Mouse (Mus musculus) stomach, embryonic 14.5 days (tissue): ENCODE measurements around the gene Abca4. TPM values are rescaled to one million over a fixed set of nuclear protein-coding genes. Genes with fewer than 3 reads are reported as not detected.
"Not testable (repeated sequence)": the region's sequence is repeated elsewhere in the genome, so short reads cannot be mapped to it uniquely, and the experiment has no call there.

Experiments used
- ATAC-seq: fragments of 200-750 bp; cut with Nextera tagmentation; 2 replicates; pipeline ENCODE4 v1.8.0; 2017; ENCODE audit warnings: low read depth, moderate TSS enrichment; ENCODE audit not compliant: insufficient number of reproducible peaks, insufficient read depth, low FRiP score
- H3K27ac ChIP-seq: fragments of 300-500 bp; sonication (generic); 2 replicates; pipeline ENCODE4 v1.5.1; 2014; ENCODE audit warnings: mild to moderate bottlenecking, low read length, moderate library complexity, mixed read lengths
- H3K27me3 ChIP-seq: fragments of 300-500 bp; sonication (generic); 2 replicates; pipeline ENCODE4 v1.6.1; 2014; ENCODE audit warnings: low read length, control low read depth, mixed read lengths; ENCODE audit not compliant: control insufficient read depth, insufficient read depth
- H3K36me3 ChIP-seq: fragments of 300-500 bp; sonication (generic); 2 replicates; pipeline ENCODE4 v1.6.1; 2014; ENCODE audit warnings: mild to moderate bottlenecking, control low read depth, low read length, moderate library complexity, mixed read lengths; ENCODE audit not compliant: control insufficient read depth, insufficient read depth
- H3K4me1 ChIP-seq: fragments of 300-500 bp; sonication (generic); 2 replicates; pipeline ENCODE4 v1.6.1; 2014; ENCODE audit warnings: low read length, control low read depth, mixed read lengths; ENCODE audit not compliant: control insufficient read depth, insufficient read depth
- H3K4me2 ChIP-seq: fragments of 300-500 bp; sonication (generic); replicated peaks from 2 replicates; pipeline ENCODE4 v1.6.1; 2014; ENCODE audit warnings: low read depth, low read length, control low read depth
- H3K4me3 ChIP-seq: fragments of 300-500 bp; sonication (generic); 2 replicates; pipeline ENCODE4 v1.5.1; 2014; ENCODE audit warnings: low read depth, low read length, control low read depth
- H3K9ac ChIP-seq: fragments of 300-500 bp; sonication (generic); replicated peaks from 2 replicates; pipeline ENCODE4 v1.6.1; 2014; ENCODE audit warnings: low read depth, mild to moderate bottlenecking, control low read depth, low read length, moderate library complexity, mixed read lengths
- H3K9me3 ChIP-seq: fragments of 300-500 bp; sonication (generic); 2 replicates; pipeline ENCODE4 v1.6.1; 2016; ENCODE audit warnings: low read depth, low read length, control low read depth; ENCODE audit not compliant: control insufficient read depth
- WGBS: fragments of 180-500 bp; shearing (Covaris S2); extraction: QIAGEN DNeasy Blood & Tissue Kit; methylation state at CpG from one replicate; pipeline ENCODE4 v1.1.7; 2014; 5-methylcytosine and 5-hydroxymethylcytosine counted together
- polyA plus RNA-seq: library from polyadenylated mRNA; unstranded; fragments of >200 nt; fragmentation: Nextera tagmentation; extraction: Ambion mirVana; gene quantifications from 2 replicates; pipeline ENCODE4 v1.2.1, GENCODE M21; 2014

The Abca4 gene
- polyA plus RNA-seq, 1 experiment from 2014 or later = 0.67 TPM

GRCm38 (mm10) chr3:122064556-122065410 is 20.5 kb downstream of the Abca4 start:
- 56% methylated on average over 13 of the region's 13 CpGs for WGBS
- Histone ChIP-seq H3K4me1 (no peaks in the 10 kb centered on the region), H3K9me3 (no peaks in the 10 kb centered on the region), H3K4me2 (no peak overlapping the region), H3K27ac (no peak overlapping the region), H3K36me3 (no peaks in the 10 kb centered on the region), H3K4me3 (no peak overlapping the region), H3K27me3 (no peaks in the 10 kb centered on the region), H3K9ac (no peak overlapping the region)
- no peak for ATAC-seq

- Histone ChIP-seq H3K4me2 (no peak overlapping the region), H3K4me3 (no peak overlapping the region), H3K9me3 (no peaks in the 10 kb centered on the region), H3K36me3 (no peaks in the 10 kb centered on the region), H3K27me3 (no peaks in the 10 kb centered on the region), H3K4me1 (peaks cover 28% of the 10 kb centered on the region), H3K27ac (no peak overlapping the region), H3K9ac (no peak overlapping the region)
- no peak for ATAC-seq
- 85% methylated on average over 10 of the region's 10 CpGs for WGBS
Observed at GRCm38 (mm10) chr3:122071769-122072168, 27.5 kb downstream of the Abca4 start.

- Histone ChIP-seq H3K27me3 (no peaks in the 10 kb centered on the region), H3K9ac (no peak overlapping the region), H3K4me2 (no peak overlapping the region), H3K27ac (peak overlapping the region; percentile 39; the same call in 1 of the 2 replicates), H3K9me3 (no peaks in the 10 kb centered on the region), H3K36me3 (no peaks in the 10 kb centered on the region), H3K4me3 (no peak overlapping the region), H3K4me1 (peaks cover 28% of the 10 kb centered on the region)
- peak; percentile 33; the same call in 1 of the 2 replicates for ATAC-seq
- WGBS = 34% methylated on average over 11 of the region's 11 CpGs
Observed at GRCm38 (mm10) chr3:122072646-122073571, 28.7 kb downstream of the Abca4 start.

- no peak for ATAC-seq
- H3K4me2 ChIP-seq = no peak overlapping the region
- H3K9me3 ChIP-seq = no peaks in the 10 kb centered on the region
- no peak overlapping the region for H3K9ac ChIP-seq
- 76% methylated on average over 5 of the region's 5 CpGs for WGBS
- peak overlapping the region; percentile 39; the same call in 1 of the 2 replicates for H3K27ac ChIP-seq
- H3K4me3 ChIP-seq = no peak overlapping the region
- H3K4me1 ChIP-seq = peaks cover 28% of the 10 kb centered on the region
- no peaks in the 10 kb centered on the region for H3K36me3 ChIP-seq
- no peaks in the 10 kb centered on the region for H3K27me3 ChIP-seq
Observed at GRCm38 (mm10) chr3:122073595-122073994, 29.4 kb downstream of the Abca4 start.

- 22% methylated on average over 10 of the region's 10 CpGs for WGBS
- Histone ChIP-seq H3K27ac (peak overlapping the region; percentile 64), H3K4me3 (no peak overlapping the region), H3K4me1 (peaks cover 28% of the 10 kb centered on the region), H3K9ac (no peak overlapping the region), H3K4me2 (no peak overlapping the region), H3K9me3 (no peaks in the 10 kb centered on the region), H3K36me3 (no peaks in the 10 kb centered on the region), H3K27me3 (no peaks in the 10 kb centered on the region)
- 0 out of 2 replicates have a peak, but pooled peaks have one; percentile 43 for ATAC-seq
Observed at GRCm38 (mm10) chr3:122074334-122074733, 30.1 kb downstream of the Abca4 start.

GRCm38 (mm10) chr3:122078141-122078540 is 33.9 kb downstream of the Abca4 start:
- Histone ChIP-seq H3K27me3 (no peaks in the 10 kb centered on the region), H3K9ac (no peak overlapping the region), H3K36me3 (no peaks in the 10 kb centered on the region), H3K4me2 (no peak overlapping the region), H3K27ac (no peak overlapping the region), H3K4me1 (peaks cover 23% of the 10 kb centered on the region), H3K9me3 (no peaks in the 10 kb centered on the region), H3K4me3 (no peak overlapping the region)
- 22% methylated on average over 6 of the region's 6 CpGs for WGBS
- ATAC-seq = no peak

- Histone ChIP-seq H3K4me2 (no peak overlapping the region), H3K27ac (no peak overlapping the region), H3K9me3 (no peaks in the 10 kb centered on the region), H3K4me3 (no peak overlapping the region), H3K36me3 (no peaks in the 10 kb centered on the region), H3K27me3 (no peaks in the 10 kb centered on the region), H3K4me1 (peaks cover 14% of the 10 kb centered on the region), H3K9ac (no peak overlapping the region)
- ATAC-seq = no peak
- 83% methylated on average over 6 of the region's 6 CpGs for WGBS
Observed at GRCm38 (mm10) chr3:122079172-122079571, 34.9 kb downstream of the Abca4 start.

GRCm38 (mm10) chr3:122081634-122082033 is 37.4 kb downstream of the Abca4 start:
- ATAC-seq, H3K27me3 ChIP-seq, H3K9ac ChIP-seq, H3K36me3 ChIP-seq, H3K4me3 ChIP-seq, H3K4me1 ChIP-seq, H3K9me3 ChIP-seq, H3K27ac ChIP-seq, H3K4me2 ChIP-seq: not testable (repeated sequence)
- 67% methylated on average over 8 of the region's 8 CpGs for WGBS
